Comparison of ENCODE assay signal across 12 mouse cellular contexts in the genomic region with DNA sequence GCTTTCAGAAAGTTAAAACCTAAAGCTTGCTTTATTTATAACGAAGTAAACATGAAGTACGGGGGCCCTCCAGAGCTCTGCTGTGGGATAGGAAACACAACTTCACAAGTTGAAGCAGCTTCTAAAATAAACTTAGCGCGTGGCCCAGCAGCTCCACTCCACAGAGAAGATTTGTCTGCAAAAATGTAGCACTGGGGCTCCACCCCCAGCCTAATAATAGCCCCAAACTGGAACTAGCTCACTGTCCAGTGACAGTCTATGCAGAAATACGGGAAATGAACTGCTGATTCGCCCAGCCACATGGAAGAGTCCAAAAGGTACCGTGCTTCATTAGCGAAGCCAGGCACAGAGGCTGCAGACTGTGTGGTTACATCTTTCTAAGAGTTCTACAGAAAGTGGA. TPM values are rescaled to one million over a fixed set of nuclear protein-coding genes. Genes with fewer than 3 reads are reported as not detected.
DNase-seq lines count a peak whose midpoint lies in the region; ATAC-seq lines count a peak whose summit lies in the region.
"Had no signal": no experiment of that assay in that cellular context is flagged by ENCODE, and none has a peak within 500 bp of the region (broad histone marks: within the 10 kb centered on the region; RNA-seq: fewer than 3 reads in every experiment).

No protein-coding gene starts in this region.

- H3K4me2 ChIP-seq in liver, embryonic 13.5 days: no peak overlapping the region
- H3K4me2 ChIP-seq in liver, embryonic 11.5 days: no peak overlapping the region
- peak overlapping the region; percentile 53 for H3K4me2 ChIP-seq in heart, embryonic 16.5 days (ENCODE audit: low read depth, low read length)
- H3K4me2 ChIP-seq: neural tube, embryonic 15.5 days had no signal

- peak overlapping the region; percentile 0; the same call in 1 of the 2 replicates for H3K27ac ChIP-seq in liver, embryonic 13.5 days
- no peak overlapping the region for H3K27ac ChIP-seq in liver, embryonic 11.5 days (ENCODE audit: low read depth, low read length)
- H3K27ac ChIP-seq in heart, embryonic 16.5 days (ENCODE audit: low read length): peak overlapping the region; percentile 100
- H3K27ac ChIP-seq: neural tube, embryonic 15.5 days had no signal

- no peak overlapping the region for H3K4me3 ChIP-seq in liver, embryonic 13.5 days (replicated peaks)
- no peak overlapping the region for H3K4me3 ChIP-seq in liver, embryonic 11.5 days (ENCODE audit: low read depth, low read length)
- peak overlapping the region; percentile 34 for H3K4me3 ChIP-seq in heart, embryonic 16.5 days (ENCODE audit: low read length)
- H3K4me3 ChIP-seq: neural tube, embryonic 15.5 days had no signal

- H3K27me3 ChIP-seq in liver, embryonic 13.5 days: no peaks in the 10 kb centered on the region
- H3K27me3 ChIP-seq in liver, embryonic 11.5 days (replicated peaks; ENCODE audit: control insufficient read depth, insufficient read depth, low read length): no peaks in the 10 kb centered on the region
- no peaks in the 10 kb centered on the region for H3K27me3 ChIP-seq in heart, embryonic 16.5 days (ENCODE audit: control insufficient read depth, insufficient read depth, low read length)
- H3K27me3 ChIP-seq: neural tube, embryonic 15.5 days; Patski had no signal

- 61% methylated on average over 8 of the region's 8 CpGs for WGBS in liver, embryonic 13.5 days (ENCODE audit: insufficient replicate concordance)
- 73% methylated on average over 8 of the region's 8 CpGs for WGBS in liver, embryonic 11.5 days
- WGBS in heart, embryonic 16.5 days: 39% methylated on average over 8 of the region's 8 CpGs

- H3K36me3 ChIP-seq in liver, embryonic 13.5 days: peaks cover 13% of the 10 kb centered on the region
- peaks cover 3% of the 10 kb centered on the region for H3K36me3 ChIP-seq in liver, embryonic 11.5 days (ENCODE audit: control insufficient read depth, insufficient read depth, low read length)
- H3K36me3 ChIP-seq in heart, embryonic 16.5 days (ENCODE audit: control insufficient read depth, insufficient read depth): peaks cover 15% of the 10 kb centered on the region

- intact Hi-C loops in gastrocnemius, postnatal 14 days (cut with DNase I; ENCODE audit: low total_unique reads): no loop called here

- H3K9ac ChIP-seq in liver, embryonic 13.5 days: no peak overlapping the region
- no peak overlapping the region for H3K9ac ChIP-seq in liver, embryonic 11.5 days (ENCODE audit: low read depth, low read length)
- H3K9ac ChIP-seq in heart, embryonic 16.5 days (ENCODE audit: low read length): peak overlapping the region; percentile 45
- H3K9ac ChIP-seq: neural tube, embryonic 15.5 days had no signal

- H3K4me1 ChIP-seq in liver, embryonic 13.5 days (replicated peaks): peaks cover 32% of the 10 kb centered on the region
- peaks cover 15% of the 10 kb centered on the region for H3K4me1 ChIP-seq in liver, embryonic 11.5 days (replicated peaks; ENCODE audit: control insufficient read depth, insufficient read depth, low read length)
- peaks cover 37% of the 10 kb centered on the region for H3K4me1 ChIP-seq in heart, embryonic 16.5 days (ENCODE audit: control insufficient read depth, insufficient read depth, low read length)

- H3K9me3 ChIP-seq in liver, embryonic 13.5 days (replicated peaks): no peaks in the 10 kb centered on the region
- H3K9me3 ChIP-seq in liver, embryonic 11.5 days (ENCODE audit: control insufficient read depth, low read length): no peaks in the 10 kb centered on the region
- H3K9me3 ChIP-seq in heart, embryonic 16.5 days (replicated peaks; ENCODE audit: control insufficient read depth, low read length): no peaks in the 10 kb centered on the region
- H3K9me3 ChIP-seq: neural tube, embryonic 15.5 days had no signal

- DNase-seq in gastrocnemius, adult 18-20 months (ENCODE audit: low spot score): peak; percentile 20
- no peak for DNase-seq in gastrocnemius, postnatal 14 days
- DNase-seq in liver, embryonic 13.5 days: no peak
- DNase-seq in liver, embryonic 11.5 days (ENCODE audit: low spot score): no peak
- DNase-seq in heart, adult 18-20 months: peak; percentile 66 to 76
- DNase-seq in embryo, embryonic 10.5 days (ENCODE audit: low spot score): no peak
- no peak for DNase-seq in thymus, postnatal 14 days
- DNase-seq: kidney, postnatal 10 days; liver had no signal

- ATAC-seq in liver, embryonic 13.5 days (ENCODE audit: low read depth): no peak
- no peak for ATAC-seq in liver, embryonic 11.5 days (replicated peaks; ENCODE audit: low FRiP score)
- ATAC-seq in heart, embryonic 16.5 days (replicated peaks; ENCODE audit: extremely low read depth, insufficient read depth, low FRiP score): peak; percentile 39; the same call in 1 of the 2 replicates
- ATAC-seq: Patski had no signal

RNA-seq across cellular contexts. Expression of a gene that starts 7.9 kb away (rescaled TPM):
- 10 to 100 TPM; 11.5 to 13.5 TPM for total RNA-seq in gastrocnemius, adult 18-20 months (2021)
- 10 to 100 TPM; 12.0 to 12.2 TPM for total RNA-seq in gastrocnemius, postnatal 14 days (2021)
- 2.0 and 3.0 TPM in 2 replicates for polyA plus RNA-seq in liver, embryonic 13.5 days (2015; fragmentation: Nextera tagmentation; extraction: Ambion mirVana)
- 6.1 and 6.7 TPM in 2 replicates for polyA plus RNA-seq in liver, embryonic 11.5 days (2014; fragmentation: Nextera tagmentation; extraction: Ambion mirVana)
- total RNA-seq in heart, adult 18-20 months (2021): 10 to 100 TPM; 15.1 to 15.9 TPM
- polyA plus RNA-seq in heart, embryonic 16.5 days (2015; fragmentation: Nextera tagmentation; extraction: Ambion mirVana): 8.2 and 8.8 TPM in 2 replicates

RNA-seq across cellular contexts. Expression of a gene that starts 8.0 kb away (rescaled TPM):
- 10 to 100 TPM; 78.4 to 90.0 TPM for total RNA-seq in gastrocnemius, adult 18-20 months (2021)
- 100 to 1,000 TPM; 105 to 143 TPM for total RNA-seq in gastrocnemius, postnatal 14 days (2021)
- polyA plus RNA-seq in liver, embryonic 13.5 days (2015; fragmentation: Nextera tagmentation; extraction: Ambion mirVana): 141 and 148 TPM in 2 replicates
- polyA plus RNA-seq in liver, embryonic 11.5 days (2014; fragmentation: Nextera tagmentation; extraction: Ambion mirVana): 276 and 295 TPM in 2 replicates
- total RNA-seq in heart, adult 18-20 months (2021): 10 to 100 TPM; 66.0 to 72.2 TPM
- 90.1 and 92.2 TPM in 2 replicates for polyA plus RNA-seq in heart, embryonic 16.5 days (2015; fragmentation: Nextera tagmentation; extraction: Ambion mirVana)

RNA-seq across cellular contexts. Expression of a gene that starts 12.6 kb away (rescaled TPM):
- 10 to 100 TPM; 11.4 to 13.1 TPM for total RNA-seq in gastrocnemius, adult 18-20 months (2021)
- 10 to 100 TPM in 1 of 2 experiments, 1 to 10 TPM in 1; 8.5 to 10.5 TPM for total RNA-seq in gastrocnemius, postnatal 14 days (2021)
- 9.0 and 9.9 TPM in 2 replicates for polyA plus RNA-seq in liver, embryonic 13.5 days (2015; fragmentation: Nextera tagmentation; extraction: Ambion mirVana)
- 15.0 TPM in 2 replicates for polyA plus RNA-seq in liver, embryonic 11.5 days (2014; fragmentation: Nextera tagmentation; extraction: Ambion mirVana)
- total RNA-seq in heart, adult 18-20 months (2021): 10 to 100 TPM; 15.0 to 17.3 TPM
- 24.3 and 25.4 TPM in 2 replicates for polyA plus RNA-seq in heart, embryonic 16.5 days (2015; fragmentation: Nextera tagmentation; extraction: Ambion mirVana)

Comparison
In these comparisons a context has a peak if more than half of its experiments do, and no peak if none do; other contexts are left out.
1. DNase-seq: peak in gastrocnemius, adult 18-20 months (single experiment) and heart, adult 18-20 months (2 of 2); none in gastrocnemius, postnatal 14 days (single experiment), liver, embryonic 13.5 days (single experiment), liver, embryonic 11.5 days (single experiment), embryo, embryonic 10.5 days (single experiment) and thymus, postnatal 14 days (single experiment).